Mouse (Mus musculus): Measurements from ENCODE around the gene Gm10639. TPM values are rescaled to one million over a fixed set of nuclear protein-coding genes. Genes with fewer than 3 reads are reported as not detected.
"Not testable (repeated sequence)": the region's sequence is repeated elsewhere in the genome, so short reads cannot be mapped to it uniquely, and the experiment has no call there.

The Gm10639 gene
- polyA plus RNA-seq (2016; fragmentation: Nextera tagmentation; extraction: Ambion mirVana), result not detected in 2 replicates

DNA sequence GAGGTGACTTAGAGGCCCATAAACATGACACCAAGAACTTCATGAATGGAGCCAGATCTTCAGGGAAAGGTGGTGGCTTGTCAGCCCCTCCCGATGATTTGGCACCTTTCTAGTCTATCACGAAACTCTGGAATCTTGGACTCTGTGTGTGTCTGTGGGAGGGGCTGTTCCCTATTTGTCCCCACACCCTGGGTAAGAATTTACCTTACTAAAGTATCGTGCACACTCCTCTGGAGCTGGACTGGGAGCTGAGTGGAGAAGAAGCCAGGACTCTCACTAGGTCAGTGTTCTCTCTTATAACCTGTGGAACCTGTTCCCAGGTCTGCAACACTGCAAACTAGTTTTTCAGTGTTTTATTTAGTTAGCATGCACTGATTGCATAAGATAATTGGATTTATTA is at the start of gene Gm10639:
Gene Gm10639, plus strand, starts transcription at position 201 of the 400 bp plus-strand sequence.
- H3K4me2 ChIP-seq; H3K4me3 ChIP-seq; ATAC-seq (ENCODE audit: insufficient number of reproducible peaks, low FRiP score); H3K9ac ChIP-seq; H3K36me3 ChIP-seq; H3K9me3 ChIP-seq (replicated peaks); H3K4me1 ChIP-seq (replicated peaks); H3K27ac ChIP-seq (ENCODE audit: poor library complexity, severe bottlenecking); H3K27me3 ChIP-seq (replicated peaks): not testable (repeated sequence)
- WGBS, result 79% methylated on average over 3 of the region's 3 CpGs

DNA sequence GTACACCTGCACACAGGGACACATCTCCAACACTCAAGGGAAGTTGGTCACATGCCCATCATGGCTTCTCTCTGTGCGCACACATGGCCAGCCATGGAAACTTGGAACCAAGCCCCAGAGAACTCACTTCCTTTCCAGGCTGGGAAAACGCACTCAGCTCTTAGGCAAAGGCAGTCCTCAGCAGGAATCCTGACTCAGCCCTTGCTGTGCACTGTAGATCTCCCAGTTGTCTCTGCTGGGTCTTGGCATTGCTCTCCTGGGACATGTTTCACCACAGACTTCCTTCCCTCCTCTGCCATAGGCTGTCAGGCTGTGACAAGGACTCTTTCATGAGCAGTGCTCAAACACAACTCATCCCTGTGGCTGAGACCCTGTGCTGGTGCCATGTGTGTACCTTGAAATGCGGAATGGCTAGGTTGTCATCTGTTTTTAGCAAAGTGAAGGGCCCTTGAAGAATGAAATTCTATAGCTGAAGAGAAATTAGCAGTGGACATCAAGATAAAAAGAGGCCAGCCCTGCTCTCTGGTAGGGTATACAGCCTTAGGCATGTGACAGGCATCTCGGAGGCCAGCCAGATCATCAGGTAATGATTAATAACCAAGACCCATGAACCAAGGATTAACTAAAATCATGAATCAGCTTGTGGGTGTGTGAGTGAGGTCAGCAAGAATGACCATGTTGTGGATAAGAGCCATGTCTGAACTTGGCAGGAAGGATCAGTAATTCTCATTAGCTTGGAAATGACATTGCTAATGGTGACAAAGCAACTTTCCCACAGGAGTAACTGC is 33.8 kb upstream of the Gm10639 start:
- 62% methylated on average over 4 of the region's 4 CpGs for WGBS
- ATAC-seq (ENCODE audit: insufficient number of reproducible peaks, low FRiP score); H3K4me3 ChIP-seq; H3K27me3 ChIP-seq (replicated peaks); H3K27ac ChIP-seq (ENCODE audit: poor library complexity, severe bottlenecking); H3K9me3 ChIP-seq (replicated peaks); H3K4me2 ChIP-seq; H3K36me3 ChIP-seq; H3K4me1 ChIP-seq (replicated peaks); H3K9ac ChIP-seq: not testable (repeated sequence)

DNA sequence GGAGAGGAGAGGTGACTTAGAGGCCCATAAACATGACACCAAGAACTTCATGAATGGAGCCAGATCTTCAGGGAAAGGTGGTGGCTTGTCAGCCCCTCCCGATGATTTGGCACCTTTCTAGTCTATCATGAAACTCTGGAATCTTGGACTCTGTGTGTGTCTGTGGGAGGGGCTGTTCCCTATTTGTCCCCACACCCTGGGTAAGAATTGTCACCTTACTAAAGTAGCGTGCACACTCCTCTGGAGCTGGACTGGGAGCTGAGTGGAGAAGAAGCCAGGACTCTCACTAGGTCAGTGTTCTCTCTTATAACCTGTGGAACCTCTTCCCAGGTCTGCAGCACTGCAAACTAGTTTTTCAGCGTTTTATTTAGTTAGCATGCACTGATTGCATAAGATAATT is 32.8 kb upstream of the Gm10639 start, which contains the start of gene Gm3776:
Gene Gm3776, plus strand, starts transcription at position 216 of the 400 bp plus-strand sequence.
- not testable (repeated sequence) for H3K9ac ChIP-seq; H3K27ac ChIP-seq (ENCODE audit: poor library complexity, severe bottlenecking); H3K27me3 ChIP-seq (replicated peaks); H3K4me2 ChIP-seq; H3K4me1 ChIP-seq (replicated peaks); H3K4me3 ChIP-seq; H3K9me3 ChIP-seq (replicated peaks); H3K36me3 ChIP-seq; ATAC-seq (ENCODE audit: insufficient number of reproducible peaks, low FRiP score)
- WGBS, result 72% methylated on average over 2 of the region's 3 CpGs

DNA sequence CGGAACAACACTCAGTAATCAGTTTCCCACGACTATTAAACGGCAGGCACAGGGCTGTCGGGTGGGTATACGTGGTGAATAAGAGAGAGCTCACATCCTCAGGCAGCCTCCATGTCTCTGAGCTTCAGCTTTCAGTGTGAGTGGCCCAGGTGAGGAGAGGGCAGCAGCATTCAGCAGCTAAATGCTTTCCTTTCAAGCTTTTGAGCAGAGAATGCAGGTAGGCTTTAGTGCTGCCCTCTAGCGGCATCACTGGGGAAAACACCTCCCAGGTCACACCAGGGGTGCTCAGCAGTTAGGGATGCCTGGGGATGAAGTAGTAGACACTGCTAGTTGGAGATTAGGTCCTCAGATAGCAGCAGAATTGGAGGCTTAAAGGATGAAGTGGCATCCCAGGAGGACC is 30.0 kb upstream of the Gm10639 start:
- not testable (repeated sequence) for H3K9me3 ChIP-seq (replicated peaks); H3K4me1 ChIP-seq (replicated peaks); H3K27ac ChIP-seq (ENCODE audit: poor library complexity, severe bottlenecking); H3K27me3 ChIP-seq (replicated peaks); H3K4me3 ChIP-seq; H3K4me2 ChIP-seq; H3K36me3 ChIP-seq; H3K9ac ChIP-seq
- ATAC-seq (ENCODE audit: insufficient number of reproducible peaks, low FRiP score), result 0 out of 2 replicates have a peak, but pooled peaks have one; percentile 39
- whole genome bisulfite sequencing, result 0% methylated on average over 1 of the region's 6 CpGs

DNA sequence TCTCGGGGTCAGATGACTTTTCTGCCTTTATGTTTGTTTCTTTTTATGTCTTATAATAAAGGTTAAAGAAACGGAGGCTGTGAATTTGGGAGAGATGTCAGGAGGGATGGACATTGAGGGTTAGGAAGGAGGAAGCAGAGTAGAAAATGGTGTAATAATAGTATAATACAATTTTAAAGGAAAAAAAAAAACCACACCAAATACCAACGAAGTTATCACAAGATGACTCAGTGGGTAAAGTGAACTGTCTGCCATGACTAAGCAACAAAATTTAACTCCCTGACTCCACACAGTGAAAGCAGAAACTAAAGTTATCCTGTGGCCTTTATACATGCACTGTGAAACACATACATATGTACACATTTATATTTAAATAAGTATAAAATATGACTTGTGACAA is 18.8 kb upstream of the Gm10639 start:
- not testable (repeated sequence) for H3K9me3 ChIP-seq (replicated peaks); H3K4me1 ChIP-seq (replicated peaks); H3K4me3 ChIP-seq; H3K27me3 ChIP-seq (replicated peaks); H3K9ac ChIP-seq; H3K36me3 ChIP-seq; H3K27ac ChIP-seq (ENCODE audit: poor library complexity, severe bottlenecking); H3K4me2 ChIP-seq; ATAC-seq (ENCODE audit: insufficient number of reproducible peaks, low FRiP score)
- 78% methylated on average over 3 of the region's 3 CpGs for WGBS

DNA sequence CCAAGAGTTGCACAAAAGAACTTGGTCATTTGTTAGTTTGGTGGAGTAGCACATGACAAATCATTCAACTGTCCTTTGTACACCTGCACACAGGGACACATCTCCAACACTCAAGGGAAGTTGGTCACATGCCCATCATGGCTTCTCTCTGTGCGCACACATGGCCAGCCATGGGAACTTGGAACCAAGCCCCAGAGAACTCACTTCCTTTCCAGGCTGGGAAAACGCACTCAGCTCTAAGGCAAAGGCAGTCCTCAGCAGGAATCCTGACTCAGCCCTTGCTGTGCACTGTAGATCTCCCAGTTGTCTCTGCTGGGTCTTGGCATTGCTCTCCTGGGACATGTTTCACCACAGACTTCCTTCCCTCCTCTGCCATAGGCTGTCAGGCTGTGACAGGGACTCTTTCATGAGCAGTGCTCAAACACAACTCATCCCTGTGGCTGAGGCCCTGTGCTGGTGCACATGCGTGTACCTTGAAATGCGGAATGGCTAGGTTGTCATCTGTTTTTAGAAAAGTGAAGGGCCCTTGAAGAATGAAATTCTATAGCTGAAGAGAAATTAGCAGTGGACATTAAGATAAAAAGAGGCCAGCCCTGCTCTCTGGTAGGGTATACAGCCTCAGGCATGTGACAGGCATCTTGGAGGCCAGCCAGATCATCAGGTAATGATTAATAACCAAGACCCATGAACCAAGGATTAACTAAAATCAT is 7.6 kb upstream of the Gm10639 start:
- not testable (repeated sequence) for H3K9ac ChIP-seq; H3K4me2 ChIP-seq; H3K27ac ChIP-seq (ENCODE audit: poor library complexity, severe bottlenecking); H3K36me3 ChIP-seq; ATAC-seq (ENCODE audit: insufficient number of reproducible peaks, low FRiP score); H3K9me3 ChIP-seq (replicated peaks); H3K4me3 ChIP-seq; H3K27me3 ChIP-seq (replicated peaks); H3K4me1 ChIP-seq (replicated peaks)
- WGBS, result 80% methylated on average over 4 of the region's 4 CpGs

DNA sequence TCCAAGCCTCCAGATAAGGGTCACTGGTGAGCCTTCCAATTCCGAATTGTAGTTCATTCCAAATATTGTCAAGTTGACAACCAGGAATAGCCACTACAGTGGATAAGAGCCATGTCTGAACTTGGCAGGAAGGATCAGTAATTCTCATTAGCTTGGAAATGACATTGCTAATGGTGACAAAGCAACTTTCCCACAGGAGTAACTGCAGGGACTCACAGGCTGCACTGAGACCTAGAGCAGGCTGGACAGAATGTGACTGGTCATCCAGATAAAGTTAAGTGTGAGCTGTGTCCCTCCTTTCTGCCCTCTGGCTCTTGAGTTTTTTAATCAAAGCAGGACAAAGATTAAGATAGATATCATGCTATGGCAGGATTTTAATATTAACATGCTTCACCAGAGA is 660 bp upstream of the Gm10639 start:
- H3K4me3 ChIP-seq; H3K27me3 ChIP-seq (replicated peaks); H3K36me3 ChIP-seq; H3K9me3 ChIP-seq (replicated peaks); ATAC-seq (ENCODE audit: insufficient number of reproducible peaks, low FRiP score); H3K4me2 ChIP-seq; H3K4me1 ChIP-seq (replicated peaks); H3K27ac ChIP-seq (ENCODE audit: poor library complexity, severe bottlenecking); H3K9ac ChIP-seq: not testable (repeated sequence)
- WGBS, result 39% methylated on average over 1 of the region's 1 CpGs

DNA sequence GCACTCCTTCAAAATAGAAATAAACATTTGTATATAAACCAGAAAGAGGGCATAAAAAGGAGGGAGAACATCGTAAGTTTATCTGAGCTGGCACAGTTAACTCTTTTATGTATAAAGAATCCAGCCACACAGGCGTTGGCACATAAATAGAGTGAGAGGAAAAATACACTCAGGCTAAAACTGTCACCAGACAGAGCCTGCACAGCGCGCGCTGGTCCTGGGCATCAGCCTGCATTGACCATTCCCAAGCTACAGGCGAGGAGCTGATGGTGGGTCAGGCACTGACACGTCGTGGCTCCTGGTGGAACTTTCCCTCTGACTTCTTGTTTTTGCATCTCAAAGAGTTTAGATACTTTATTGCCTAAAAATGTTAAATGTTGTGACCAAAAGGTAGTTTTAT is 2.7 kb downstream of the Gm10639 start:
- H3K27me3 ChIP-seq (replicated peaks); ATAC-seq (ENCODE audit: insufficient number of reproducible peaks, low FRiP score); H3K27ac ChIP-seq (ENCODE audit: poor library complexity, severe bottlenecking); H3K4me2 ChIP-seq; H3K9ac ChIP-seq; H3K4me3 ChIP-seq; H3K4me1 ChIP-seq (replicated peaks); H3K9me3 ChIP-seq (replicated peaks); H3K36me3 ChIP-seq: not testable (repeated sequence)
- 78% methylated on average over 8 of the region's 8 CpGs for WGBS

DNA sequence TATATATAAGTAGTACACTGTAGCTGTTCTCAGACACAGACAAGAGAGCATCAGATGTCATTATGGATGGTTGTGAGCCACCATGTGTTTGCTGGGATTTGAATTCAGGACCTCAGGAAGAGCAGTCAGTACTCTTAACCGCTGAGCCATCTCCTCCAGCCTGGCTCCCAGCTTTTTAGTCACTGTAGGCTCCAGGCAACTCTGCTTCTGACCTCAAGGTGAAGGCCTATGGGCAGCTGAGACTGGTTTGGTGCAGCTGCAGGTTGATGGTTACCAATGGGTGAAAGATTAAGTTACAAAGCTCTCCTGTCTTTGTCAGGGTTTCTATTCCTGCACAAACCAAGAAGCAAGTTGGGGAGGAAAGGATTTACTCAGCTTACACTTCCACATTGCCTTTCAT is 4.0 kb downstream of the Gm10639 start:
- WGBS, result 50% methylated on average over 1 of the region's 1 CpGs
- not testable (repeated sequence) for H3K4me1 ChIP-seq (replicated peaks); H3K27ac ChIP-seq (ENCODE audit: poor library complexity, severe bottlenecking)

DNA sequence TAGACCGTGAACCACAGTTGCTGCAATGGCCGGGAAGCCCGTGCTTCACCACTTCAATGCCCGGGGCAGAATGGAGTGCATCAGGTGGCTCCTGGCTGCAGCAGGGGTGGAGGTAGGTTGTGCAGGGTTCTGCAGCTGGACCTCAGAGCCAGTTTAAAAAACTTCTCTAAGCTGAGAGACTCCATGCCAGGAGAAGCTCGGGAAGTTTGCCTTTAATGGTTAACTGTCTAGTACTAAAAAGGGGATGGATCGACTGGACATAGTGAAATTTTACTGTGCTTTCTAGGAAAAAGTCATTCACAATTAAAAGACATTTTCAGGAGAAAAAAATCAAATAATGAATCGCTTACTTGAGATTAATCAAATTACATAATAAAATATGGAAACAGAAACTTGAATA is 5.1 kb downstream of the Gm10639 start:
- not testable (repeated sequence) for H3K27me3 ChIP-seq (replicated peaks); H3K4me2 ChIP-seq; H3K36me3 ChIP-seq; H3K4me1 ChIP-seq (replicated peaks); ATAC-seq (ENCODE audit: insufficient number of reproducible peaks, low FRiP score); H3K9ac ChIP-seq; H3K4me3 ChIP-seq; H3K9me3 ChIP-seq (replicated peaks); H3K27ac ChIP-seq (ENCODE audit: poor library complexity, severe bottlenecking)
- WGBS, result 73% methylated on average over 7 of the region's 7 CpGs

More for the DNA sequence above, 4.0 kb downstream of the Gm10639 start:
- not testable (repeated sequence) for H3K4me3 ChIP-seq; H3K9ac ChIP-seq; H3K4me2 ChIP-seq; H3K9me3 ChIP-seq (replicated peaks); H3K36me3 ChIP-seq; ATAC-seq (ENCODE audit: insufficient number of reproducible peaks, low FRiP score); H3K27me3 ChIP-seq (replicated peaks)

DNA sequence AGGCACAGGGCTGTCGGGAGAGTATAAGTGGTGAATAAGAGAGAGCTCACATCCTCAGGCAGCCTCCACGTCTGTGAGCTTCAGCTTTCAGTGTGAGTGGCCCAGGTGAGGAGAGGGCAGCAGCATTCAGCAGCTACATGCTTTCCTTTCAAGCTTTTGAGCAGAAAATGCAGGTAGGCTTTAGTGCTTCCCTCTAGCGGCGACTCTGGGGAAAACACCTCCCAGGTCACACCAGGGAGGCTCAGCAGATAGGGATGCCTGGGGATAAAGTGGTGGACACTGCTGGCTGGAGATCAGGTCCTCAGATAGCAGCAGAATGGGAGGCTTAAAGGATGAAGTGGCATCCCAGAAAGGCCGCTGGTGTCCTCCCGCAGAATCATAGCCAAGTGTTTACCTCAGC is 6.4 kb downstream of the Gm10639 start:
- WGBS, result 10% methylated on average over 6 of the region's 6 CpGs
- H3K9ac ChIP-seq; H3K27ac ChIP-seq (ENCODE audit: poor library complexity, severe bottlenecking); H3K4me1 ChIP-seq (replicated peaks); H3K9me3 ChIP-seq (replicated peaks); H3K36me3 ChIP-seq; H3K27me3 ChIP-seq (replicated peaks); ATAC-seq (ENCODE audit: insufficient number of reproducible peaks, low FRiP score); H3K4me2 ChIP-seq; H3K4me3 ChIP-seq: not testable (repeated sequence)

Data from heart, embryonic 12.5 days (tissue).